Mouse (Mus musculus): ENCODE results near the gene Iqca. TPM values are rescaled to one million over a fixed set of nuclear protein-coding genes. Genes with fewer than 3 reads are reported as not detected.

The Iqca gene
- polyA plus RNA-seq, 1 experiment from 2014 or later: not detected

DNA sequence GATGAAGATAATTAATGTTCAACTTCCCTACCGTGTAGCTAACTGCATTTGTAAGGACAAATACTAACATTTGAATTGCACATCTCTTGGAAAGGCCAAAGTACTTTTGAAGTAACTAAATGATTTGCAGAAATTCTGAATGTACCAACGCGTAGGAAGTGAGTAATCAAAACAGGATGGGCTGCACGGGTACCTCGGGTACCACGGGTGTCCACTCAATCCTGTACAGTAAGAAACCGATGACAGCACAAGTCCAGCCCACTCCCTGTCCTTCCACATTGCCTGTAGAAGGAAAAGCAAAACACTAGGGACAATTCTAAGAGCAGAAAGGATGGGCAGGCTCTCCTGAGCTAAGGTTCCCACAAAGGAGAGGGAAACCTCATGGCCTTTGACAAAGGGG is 36.0 kb downstream of the Iqca start:
- Histone ChIP-seq H3K4me2 (ENCODE audit: low read depth, low read length) (no peak overlapping the region), H3K9me3 (replicated peaks; ENCODE audit: control insufficient read depth, low read length) (no peaks in the 10 kb centered on the region), H3K27me3 (ENCODE audit: control insufficient read depth, insufficient read depth, low read length) (no peaks in the 10 kb centered on the region), H3K27ac (ENCODE audit: low read length) (no peak overlapping the region), H3K4me1 (ENCODE audit: control insufficient read depth, insufficient read depth, low read length) (0 out of 2 replicates have a peak, but pooled peaks cover 5% of the 10 kb centered on the region), H3K36me3 (ENCODE audit: control insufficient read depth, insufficient read depth, low read length) (no peaks in the 10 kb centered on the region), H3K4me3 (replicated peaks; ENCODE audit: low read length) (no peak overlapping the region), H3K9ac (ENCODE audit: low read length) (no peak overlapping the region)
- no peak for ATAC-seq (ENCODE audit: insufficient read depth, low FRiP score)
- 78% methylated on average over 7 of the region's 7 CpGs for WGBS

GRCm38 (mm10) chr1:90114586-90114985 is 38.6 kb downstream of the Iqca start:
- H3K9ac ChIP-seq (ENCODE audit: low read length): no peak overlapping the region
- no peak for ATAC-seq (ENCODE audit: insufficient read depth, low FRiP score)
- H3K27me3 ChIP-seq (ENCODE audit: control insufficient read depth, insufficient read depth, low read length): no peaks in the 10 kb centered on the region
- H3K36me3 ChIP-seq (ENCODE audit: control insufficient read depth, insufficient read depth, low read length): no peaks in the 10 kb centered on the region
- no peak overlapping the region for H3K27ac ChIP-seq (ENCODE audit: low read length)
- H3K4me2 ChIP-seq (ENCODE audit: low read depth, low read length): no peak overlapping the region
- WGBS: 85% methylated on average over 5 of the region's 5 CpGs
- H3K4me3 ChIP-seq (replicated peaks; ENCODE audit: low read length): no peak overlapping the region
- H3K4me1 ChIP-seq (ENCODE audit: control insufficient read depth, insufficient read depth, low read length): 0 out of 2 replicates have a peak, but pooled peaks cover 5% of the 10 kb centered on the region
- no peaks in the 10 kb centered on the region for H3K9me3 ChIP-seq (replicated peaks; ENCODE audit: control insufficient read depth, low read length)

- Histone ChIP-seq H3K27me3 (ENCODE audit: control insufficient read depth, insufficient read depth, low read length) (no peaks in the 10 kb centered on the region), H3K4me3 (replicated peaks; ENCODE audit: low read length) (no peak overlapping the region), H3K4me2 (ENCODE audit: low read depth, low read length) (no peak overlapping the region), H3K27ac (ENCODE audit: low read length) (no peak overlapping the region), H3K9ac (ENCODE audit: low read length) (no peak overlapping the region), H3K9me3 (replicated peaks; ENCODE audit: control insufficient read depth, low read length) (no peaks in the 10 kb centered on the region), H3K4me1 (ENCODE audit: control insufficient read depth, insufficient read depth, low read length) (0 out of 2 replicates have a peak, but pooled peaks cover 5% of the 10 kb centered on the region), H3K36me3 (ENCODE audit: control insufficient read depth, insufficient read depth, low read length) (no peaks in the 10 kb centered on the region)
- no peak for ATAC-seq (ENCODE audit: insufficient read depth, low FRiP score)
- 88% methylated on average over 6 of the region's 6 CpGs for WGBS
Measured at GRCm38 (mm10) chr1:90113655-90114244, 39.5 kb downstream of the Iqca start.

- 0 out of 2 replicates have a peak, but pooled peaks cover 5% of the 10 kb centered on the region for H3K4me1 ChIP-seq (ENCODE audit: control insufficient read depth, insufficient read depth, low read length)
- no peaks in the 10 kb centered on the region for H3K36me3 ChIP-seq (ENCODE audit: control insufficient read depth, insufficient read depth, low read length)
- ATAC-seq (ENCODE audit: insufficient read depth, low FRiP score): no peak
- H3K4me2 ChIP-seq (ENCODE audit: low read depth, low read length): no peak overlapping the region
- H3K27me3 ChIP-seq (ENCODE audit: control insufficient read depth, insufficient read depth, low read length): no peaks in the 10 kb centered on the region
- H3K27ac ChIP-seq (ENCODE audit: low read length): no peak overlapping the region
- H3K9ac ChIP-seq (ENCODE audit: low read length): no peak overlapping the region
- no peaks in the 10 kb centered on the region for H3K9me3 ChIP-seq (replicated peaks; ENCODE audit: control insufficient read depth, low read length)
- no peak overlapping the region for H3K4me3 ChIP-seq (replicated peaks; ENCODE audit: low read length)
- 57% methylated on average over 2 of the region's 2 CpGs for WGBS
Measured at GRCm38 (mm10) chr1:90112669-90113068, 40.5 kb downstream of the Iqca start.

DNA sequence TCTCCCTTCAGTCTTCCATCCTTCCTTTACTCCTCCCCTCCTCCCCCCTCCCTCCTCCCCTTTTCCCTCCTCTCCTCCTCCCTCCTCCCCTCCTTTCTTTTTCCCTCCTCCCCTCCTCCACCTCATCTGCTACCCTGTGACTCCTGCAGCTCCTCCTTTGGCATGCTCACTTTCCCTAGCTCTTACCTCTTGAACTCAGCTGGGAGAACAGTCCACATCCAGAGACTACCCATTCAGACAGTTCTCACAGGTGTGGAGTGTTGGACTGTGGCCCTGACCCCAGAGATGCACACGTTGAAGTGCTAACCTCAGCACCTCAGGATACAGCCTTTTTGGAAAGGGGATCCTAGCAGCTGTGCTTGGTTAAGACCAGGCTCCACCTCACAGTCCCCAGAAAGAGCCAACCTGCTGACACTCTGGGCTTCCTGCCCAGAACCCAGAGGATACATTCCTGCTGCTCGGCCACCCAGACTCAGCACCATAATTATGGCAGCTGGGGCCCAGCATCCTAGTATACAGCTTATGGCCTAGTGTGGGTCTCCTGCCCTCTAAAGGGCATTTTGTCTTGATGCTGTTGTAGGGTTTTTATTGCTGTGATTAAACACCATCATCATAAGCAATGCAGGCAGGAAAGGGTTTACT is 41.9 kb downstream of the Iqca start:
- ATAC-seq (ENCODE audit: insufficient read depth, low FRiP score): peak; percentile 89
- Histone ChIP-seq H3K9me3 (replicated peaks; ENCODE audit: control insufficient read depth, low read length) (no peaks in the 10 kb centered on the region), H3K4me1 (ENCODE audit: control insufficient read depth, insufficient read depth, low read length) (0 out of 2 replicates have a peak, but pooled peaks cover 5% of the 10 kb centered on the region), H3K27me3 (ENCODE audit: control insufficient read depth, insufficient read depth, low read length) (no peaks in the 10 kb centered on the region), H3K4me3 (replicated peaks; ENCODE audit: low read length) (no peak overlapping the region), H3K9ac (ENCODE audit: low read length) (no peak overlapping the region), H3K36me3 (ENCODE audit: control insufficient read depth, insufficient read depth, low read length) (no peaks in the 10 kb centered on the region), H3K4me2 (ENCODE audit: low read depth, low read length) (no peak overlapping the region), H3K27ac (ENCODE audit: low read length) (no peak overlapping the region; the same call in 1 of the 2 replicates)
- 33% methylated on average over 2 of the region's 2 CpGs for whole genome bisulfite sequencing

- no peak overlapping the region for H3K9ac ChIP-seq (ENCODE audit: low read length)
- no peak for ATAC-seq (ENCODE audit: insufficient read depth, low FRiP score)
- H3K4me3 ChIP-seq (replicated peaks; ENCODE audit: low read length): no peak overlapping the region
- 33% methylated on average over 8 of the region's 8 CpGs for WGBS
- H3K4me1 ChIP-seq (ENCODE audit: control insufficient read depth, insufficient read depth, low read length): peaks cover 12% of the 10 kb centered on the region; the same call in 1 of the 2 replicates
- no peaks in the 10 kb centered on the region for H3K36me3 ChIP-seq (ENCODE audit: control insufficient read depth, insufficient read depth, low read length)
- no peak overlapping the region for H3K4me2 ChIP-seq (ENCODE audit: low read depth, low read length)
- H3K27ac ChIP-seq (ENCODE audit: low read length): no peak overlapping the region
- H3K27me3 ChIP-seq (ENCODE audit: control insufficient read depth, insufficient read depth, low read length): no peaks in the 10 kb centered on the region
- H3K9me3 ChIP-seq (replicated peaks; ENCODE audit: control insufficient read depth, low read length): no peaks in the 10 kb centered on the region
Measured at GRCm38 (mm10) chr1:90103896-90104487, 49.2 kb downstream of the Iqca start.

DNA sequence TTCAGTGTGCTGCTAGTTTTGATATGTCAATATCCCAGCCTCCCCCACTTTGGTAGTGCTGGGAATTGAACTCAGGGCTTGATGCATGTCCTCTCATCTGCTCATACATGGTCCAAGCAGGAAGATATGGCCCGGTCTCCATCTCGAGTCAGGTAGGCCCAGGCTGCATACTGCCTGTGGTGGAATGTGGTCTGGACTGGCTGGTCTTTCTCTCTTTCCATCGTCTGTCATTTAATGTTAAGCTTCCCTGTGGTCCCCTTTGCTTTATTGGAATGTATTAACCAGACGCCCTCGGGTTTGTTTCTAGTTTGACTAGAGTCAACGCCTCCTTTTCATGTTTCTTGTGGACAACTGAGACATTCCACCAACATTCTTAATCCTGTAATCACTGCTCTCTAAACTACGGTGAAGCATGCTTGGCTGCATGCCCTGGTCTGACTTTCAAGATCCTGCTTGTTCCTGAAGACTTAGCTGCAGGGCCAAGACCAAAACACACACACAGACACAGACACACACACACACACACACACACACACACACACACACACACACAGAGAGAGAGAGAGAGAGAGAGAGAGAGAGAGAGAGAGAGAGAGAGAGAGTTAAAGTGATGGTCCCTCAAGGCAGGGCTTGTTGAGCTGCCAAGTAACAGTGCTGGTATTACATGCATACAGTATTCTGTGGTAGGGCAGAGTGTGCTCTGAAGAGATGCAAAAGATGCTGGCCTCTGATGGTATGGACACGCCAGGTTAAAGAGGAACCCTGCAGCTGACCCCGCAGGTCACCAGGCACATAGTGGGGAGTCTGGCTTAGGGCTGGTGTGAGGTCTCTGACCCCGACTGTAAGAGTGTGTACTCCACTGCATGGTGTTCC is 52.6 kb downstream of the Iqca start:
- H3K4me2 ChIP-seq (ENCODE audit: low read depth, low read length): no peak overlapping the region
- H3K9ac ChIP-seq (ENCODE audit: low read length): no peak overlapping the region
- WGBS: 43% methylated on average over 10 of the region's 10 CpGs
- H3K27ac ChIP-seq (ENCODE audit: low read length): peak overlapping the region; percentile 64
- H3K36me3 ChIP-seq (ENCODE audit: control insufficient read depth, insufficient read depth, low read length): no peaks in the 10 kb centered on the region
- H3K4me1 ChIP-seq (ENCODE audit: control insufficient read depth, insufficient read depth, low read length): peaks cover 12% of the 10 kb centered on the region; the same call in 1 of the 2 replicates
- no peaks in the 10 kb centered on the region for H3K9me3 ChIP-seq (replicated peaks; ENCODE audit: control insufficient read depth, low read length)
- no peak overlapping the region for H3K4me3 ChIP-seq (replicated peaks; ENCODE audit: low read length)
- 0 out of 2 replicates have a peak, but pooled peaks cover 3% of the 10 kb centered on the region for H3K27me3 ChIP-seq (ENCODE audit: control insufficient read depth, insufficient read depth, low read length)
- ATAC-seq (ENCODE audit: insufficient read depth, low FRiP score): peak; percentile 82

DNA sequence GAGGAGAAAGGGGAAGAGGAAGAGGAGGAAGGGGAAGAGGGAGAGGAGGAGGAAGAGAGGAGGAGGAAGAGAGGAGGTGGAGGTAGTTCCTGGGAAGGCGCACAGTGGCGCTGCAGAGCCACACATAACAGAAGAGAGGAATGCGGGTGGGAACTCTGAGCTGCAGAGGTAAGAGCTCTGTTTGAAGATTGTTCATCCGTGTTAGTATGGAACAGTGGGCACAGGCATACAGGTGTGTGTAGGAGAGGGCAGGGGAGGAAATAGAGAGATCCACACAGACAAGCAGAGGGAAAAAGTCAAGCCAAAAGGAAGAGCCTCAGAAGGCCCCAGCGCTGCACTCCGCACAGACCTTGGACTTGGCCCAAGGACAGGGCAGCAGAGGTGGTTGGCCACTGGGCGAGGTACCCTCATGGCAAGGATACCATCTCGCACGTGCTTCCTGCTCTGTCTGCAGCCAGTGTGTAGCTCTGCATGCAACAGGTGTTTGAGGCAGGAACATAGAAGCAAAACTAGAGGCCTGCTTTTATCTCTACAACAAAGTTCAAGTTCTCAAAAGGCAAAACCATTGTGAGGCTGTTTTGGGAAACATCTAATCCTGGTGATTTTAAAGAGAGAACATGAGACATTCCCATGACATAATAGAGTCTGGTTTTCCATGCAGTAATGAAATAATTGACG is 60.2 kb downstream of the Iqca start:
- H3K4me3 ChIP-seq (replicated peaks; ENCODE audit: low read length): no peak overlapping the region
- H3K4me2 ChIP-seq (ENCODE audit: low read depth, low read length): no peak overlapping the region
- ATAC-seq (ENCODE audit: insufficient read depth, low FRiP score): no peak
- H3K27me3 ChIP-seq (ENCODE audit: control insufficient read depth, insufficient read depth, low read length): no peaks in the 10 kb centered on the region
- H3K36me3 ChIP-seq (ENCODE audit: control insufficient read depth, insufficient read depth, low read length): no peaks in the 10 kb centered on the region
- no peaks in the 10 kb centered on the region for H3K9me3 ChIP-seq (replicated peaks; ENCODE audit: control insufficient read depth, low read length)
- no peaks in the 10 kb centered on the region for H3K4me1 ChIP-seq (ENCODE audit: control insufficient read depth, insufficient read depth, low read length)
- no peak overlapping the region for H3K9ac ChIP-seq (ENCODE audit: low read length)
- WGBS: 77% methylated on average over 10 of the region's 10 CpGs
- no peak overlapping the region for H3K27ac ChIP-seq (ENCODE audit: low read length)

All from stomach, embryonic 16.5 days (tissue).